Mouse (Mus musculus): Measurements from ENCODE around the gene Gbp7. TPM values are rescaled to one million over a fixed set of nuclear protein-coding genes. Genes with fewer than 3 reads are reported as not detected.

The Gbp7 gene
- polyA plus RNA-seq, 1 experiment from 2014 or later = 1.0 TPM

- no peaks in the 10 kb centered on the region for H3K9me3 ChIP-seq (ENCODE audit: control insufficient read depth, low read length)
- H3K27me3 ChIP-seq (ENCODE audit: control insufficient read depth, insufficient read depth, low read length) = no peaks in the 10 kb centered on the region
- H3K4me3 ChIP-seq (ENCODE audit: low read depth, low read length) = no peak overlapping the region
- H3K4me1 ChIP-seq (replicated peaks; ENCODE audit: control insufficient read depth, insufficient read depth, low read length) = no peaks in the 10 kb centered on the region
- no peak overlapping the region for H3K4me2 ChIP-seq (ENCODE audit: low read depth, low read length, severe bottlenecking)
- H3K27ac ChIP-seq (ENCODE audit: low read depth, low read length) = no peak overlapping the region
- ATAC-seq (replicated peaks; ENCODE audit: low FRiP score) (no peak), DNase-seq (ENCODE audit: low spot score) (no peak)
- no peak overlapping the region for H3K9ac ChIP-seq (ENCODE audit: low read length)
- WGBS = 88% methylated on average over 4 of the region's 4 CpGs
- H3K36me3 ChIP-seq (ENCODE audit: control insufficient read depth, insufficient read depth, low read length) = no peaks in the 10 kb centered on the region
These were observed 48.2 kb downstream of the Gbp7 start for GRCm38 (mm10) chr3:142578342-142578741.

GRCm38 (mm10) chr3:142583067-142583466 lies 52.9 kb downstream of the Gbp7 start:
- Histone ChIP-seq H3K27ac (ENCODE audit: low read depth, low read length) (no peak overlapping the region), H3K4me2 (ENCODE audit: low read depth, low read length, severe bottlenecking) (no peak overlapping the region), H3K9ac (ENCODE audit: low read length) (no peak overlapping the region), H3K9me3 (ENCODE audit: control insufficient read depth, low read length) (no peaks in the 10 kb centered on the region), H3K36me3 (ENCODE audit: control insufficient read depth, insufficient read depth, low read length) (no peaks in the 10 kb centered on the region), H3K4me3 (ENCODE audit: low read depth, low read length) (no peak overlapping the region), H3K4me1 (replicated peaks; ENCODE audit: control insufficient read depth, insufficient read depth, low read length) (no peaks in the 10 kb centered on the region), H3K27me3 (ENCODE audit: control insufficient read depth, insufficient read depth, low read length) (no peaks in the 10 kb centered on the region)
- DNase-seq (ENCODE audit: low spot score) (no peak), ATAC-seq (replicated peaks; ENCODE audit: low FRiP score) (no peak)
- 90% methylated on average over 4 of the region's 4 CpGs for WGBS

- H3K4me1 ChIP-seq (replicated peaks; ENCODE audit: control insufficient read depth, insufficient read depth, low read length) = no peaks in the 10 kb centered on the region
- no peaks in the 10 kb centered on the region for H3K36me3 ChIP-seq (ENCODE audit: control insufficient read depth, insufficient read depth, low read length)
- DNase-seq (ENCODE audit: low spot score) (no peak), ATAC-seq (replicated peaks; ENCODE audit: low FRiP score) (no peak)
- no peak overlapping the region for H3K4me2 ChIP-seq (ENCODE audit: low read depth, low read length, severe bottlenecking)
- H3K9ac ChIP-seq (ENCODE audit: low read length) = no peak overlapping the region
- H3K27me3 ChIP-seq (ENCODE audit: control insufficient read depth, insufficient read depth, low read length) = no peaks in the 10 kb centered on the region
- no peaks in the 10 kb centered on the region for H3K9me3 ChIP-seq (ENCODE audit: control insufficient read depth, low read length)
- H3K27ac ChIP-seq (ENCODE audit: low read depth, low read length) = no peak overlapping the region
- H3K4me3 ChIP-seq (ENCODE audit: low read depth, low read length) = no peak overlapping the region
These were observed 57.2 kb downstream of the Gbp7 start for GRCm38 (mm10) chr3:142587386-142587785.

GRCm38 (mm10) chr3:142588888-142589287 lies 58.7 kb downstream of the Gbp7 start:
- ATAC-seq (replicated peaks; ENCODE audit: low FRiP score) (no peak), DNase-seq (ENCODE audit: low spot score) (no peak)
- Histone ChIP-seq H3K4me3 (ENCODE audit: low read depth, low read length) (no peak overlapping the region), H3K27ac (ENCODE audit: low read depth, low read length) (no peak overlapping the region), H3K4me1 (replicated peaks; ENCODE audit: control insufficient read depth, insufficient read depth, low read length) (no peaks in the 10 kb centered on the region), H3K9ac (ENCODE audit: low read length) (no peak overlapping the region), H3K9me3 (ENCODE audit: control insufficient read depth, low read length) (no peaks in the 10 kb centered on the region), H3K4me2 (ENCODE audit: low read depth, low read length, severe bottlenecking) (no peak overlapping the region), H3K27me3 (ENCODE audit: control insufficient read depth, insufficient read depth, low read length) (no peaks in the 10 kb centered on the region), H3K36me3 (ENCODE audit: control insufficient read depth, insufficient read depth, low read length) (no peaks in the 10 kb centered on the region)
- 81% methylated on average over 2 of the region's 2 CpGs for WGBS

- ATAC-seq (replicated peaks; ENCODE audit: low FRiP score) (no peak), DNase-seq (ENCODE audit: low spot score) (no peak)
- no peak overlapping the region for H3K4me3 ChIP-seq (ENCODE audit: low read depth, low read length)
- no peaks in the 10 kb centered on the region for H3K27me3 ChIP-seq (ENCODE audit: control insufficient read depth, insufficient read depth, low read length)
- no peaks in the 10 kb centered on the region for H3K9me3 ChIP-seq (ENCODE audit: control insufficient read depth, low read length)
- no peaks in the 10 kb centered on the region for H3K36me3 ChIP-seq (ENCODE audit: control insufficient read depth, insufficient read depth, low read length)
- H3K27ac ChIP-seq (ENCODE audit: low read depth, low read length) = no peak overlapping the region
- WGBS = 88% methylated on average over 4 of the region's 4 CpGs
- no peak overlapping the region for H3K9ac ChIP-seq (ENCODE audit: low read length)
- no peak overlapping the region for H3K4me2 ChIP-seq (ENCODE audit: low read depth, low read length, severe bottlenecking)
- no peaks in the 10 kb centered on the region for H3K4me1 ChIP-seq (replicated peaks; ENCODE audit: control insufficient read depth, insufficient read depth, low read length)
These were observed 60.4 kb downstream of the Gbp7 start for GRCm38 (mm10) chr3:142590431-142591067.

GRCm38 (mm10) chr3:142594547-142594946 lies 64.4 kb downstream of the Gbp7 start, which contains the start of gene Gbp2b:
Gbp2b (plus strand) TSS chr3:142594847.
- H3K27ac ChIP-seq (ENCODE audit: low read depth, low read length) = no peak within 1 kb of the TSS
- DNase-seq (ENCODE audit: low spot score) (no peak), ATAC-seq (replicated peaks; ENCODE audit: low FRiP score) (no peak)
- no peaks in the 10 kb centered on the region for H3K36me3 ChIP-seq (ENCODE audit: control insufficient read depth, insufficient read depth, low read length)
- H3K9me3 ChIP-seq (ENCODE audit: control insufficient read depth, low read length) = no peaks in the 10 kb centered on the region
- no peaks in the 10 kb centered on the region for H3K4me1 ChIP-seq (replicated peaks; ENCODE audit: control insufficient read depth, insufficient read depth, low read length)
- no peak within 1 kb of the TSS for H3K4me3 ChIP-seq (ENCODE audit: low read depth, low read length)
- 75% methylated on average over 1 of the region's 1 CpGs for WGBS
- H3K9ac ChIP-seq (ENCODE audit: low read length) = no peak within 1 kb of the TSS
- no peaks in the 10 kb centered on the region for H3K27me3 ChIP-seq (ENCODE audit: control insufficient read depth, insufficient read depth, low read length)
- no peak within 1 kb of the TSS for H3K4me2 ChIP-seq (ENCODE audit: low read depth, low read length, severe bottlenecking)

- Histone ChIP-seq H3K9ac (ENCODE audit: low read length) (no peak overlapping the region), H3K27me3 (ENCODE audit: control insufficient read depth, insufficient read depth, low read length) (no peaks in the 10 kb centered on the region), H3K36me3 (ENCODE audit: control insufficient read depth, insufficient read depth, low read length) (no peaks in the 10 kb centered on the region), H3K27ac (ENCODE audit: low read depth, low read length) (no peak overlapping the region), H3K9me3 (ENCODE audit: control insufficient read depth, low read length) (no peaks in the 10 kb centered on the region), H3K4me3 (ENCODE audit: low read depth, low read length) (no peak overlapping the region), H3K4me1 (replicated peaks; ENCODE audit: control insufficient read depth, insufficient read depth, low read length) (no peaks in the 10 kb centered on the region), H3K4me2 (ENCODE audit: low read depth, low read length, severe bottlenecking) (no peak overlapping the region)
- 81% methylated on average over 3 of the region's 3 CpGs for WGBS
- ATAC-seq (replicated peaks; ENCODE audit: low FRiP score) (no peak), DNase-seq (ENCODE audit: low spot score) (no peak)
These were observed 67.8 kb downstream of the Gbp7 start for GRCm38 (mm10) chr3:142597923-142598322.

Other genes starting within 250 kb of the Gbp7 start
- 16.0 and 18.0 TPM in 2 replicates for gene Pdlim5, start 134.6 kb upstream of the Gbp7 start, polyA plus RNA-seq (2014; fragmentation: Nextera tagmentation; extraction: Ambion mirVana)
- not detected in 2 replicates for gene Gbp5, start 36.4 kb upstream of the Gbp7 start, polyA plus RNA-seq (2014; fragmentation: Nextera tagmentation; extraction: Ambion mirVana)
- gene Gbp3, start 29.7 kb downstream of the Gbp7 start, polyA plus RNA-seq (2014; fragmentation: Nextera tagmentation; extraction: Ambion mirVana) = 0.40 TPM in 1 of 2 replicates, not detected in the other
- not detected in 2 replicates for gene Gbp2b, start 64.5 kb downstream of the Gbp7 start, polyA plus RNA-seq (2014; fragmentation: Nextera tagmentation; extraction: Ambion mirVana)
- gene Gbp2, start 90.3 kb downstream of the Gbp7 start, polyA plus RNA-seq (2014; fragmentation: Nextera tagmentation; extraction: Ambion mirVana) = 0.16 TPM in 1 of 2 replicates, not detected in the other
- 10.4 and 11.3 TPM in 2 replicates for gene Kyat3, start 170.7 kb downstream of the Gbp7 start, polyA plus RNA-seq (2014; fragmentation: Nextera tagmentation; extraction: Ambion mirVana)
- gene Gtf2b, start 234.7 kb downstream of the Gbp7 start, polyA plus RNA-seq (2014; fragmentation: Nextera tagmentation; extraction: Ambion mirVana) = 94.1 and 94.7 TPM in 2 replicates

All from forebrain, embryonic 11.5 days (tissue).